Mouse (Mus musculus) retina, postnatal 7 days (tissue): Measurements from ENCODE around the gene Defa36.
"Not testable (repeated sequence)": the region's sequence is repeated elsewhere in the genome, so short reads cannot be mapped to it uniquely, and the experiment has no call there.

Experiments used
- DNase-seq: peaks from one replicate; pipeline ENCODE4 v3.0.0-alpha.2; 2012; ENCODE audit warnings: low read depth, low spot score

Gene Defa36

GRCm38 (mm10) chr8:21427111-21427510 lies at the start of gene Defa36:
Gene Defa36, plus strand, starts transcription at chr8:21427411.
- not testable (repeated sequence) for DNase-seq

GRCm38 (mm10) chr8:21378215-21378614 lies 49.0 kb upstream of the Defa36 start, which contains the start of gene Defa2:
Gene Defa2, plus strand, starts transcription at chr8:21378515.
- not testable (repeated sequence) for DNase-seq

- not testable (repeated sequence) for DNase-seq
These were observed 35.7 kb upstream of the Defa36 start, which contains the start of gene Defa33 for GRCm38 (mm10) chr8:21391511-21391910. Gene Defa33, plus strand, starts transcription at chr8:21391811.

GRCm38 (mm10) chr8:21456460-21456859 lies 29.2 kb downstream of the Defa36 start, which contains the start of gene Gm7849:
Gene Gm7849, minus strand, starts transcription at chr8:21456560.
- not testable (repeated sequence) for DNase-seq
